9 mouse cellular contexts compared by ENCODE assay signal in the genomic region with DNA sequence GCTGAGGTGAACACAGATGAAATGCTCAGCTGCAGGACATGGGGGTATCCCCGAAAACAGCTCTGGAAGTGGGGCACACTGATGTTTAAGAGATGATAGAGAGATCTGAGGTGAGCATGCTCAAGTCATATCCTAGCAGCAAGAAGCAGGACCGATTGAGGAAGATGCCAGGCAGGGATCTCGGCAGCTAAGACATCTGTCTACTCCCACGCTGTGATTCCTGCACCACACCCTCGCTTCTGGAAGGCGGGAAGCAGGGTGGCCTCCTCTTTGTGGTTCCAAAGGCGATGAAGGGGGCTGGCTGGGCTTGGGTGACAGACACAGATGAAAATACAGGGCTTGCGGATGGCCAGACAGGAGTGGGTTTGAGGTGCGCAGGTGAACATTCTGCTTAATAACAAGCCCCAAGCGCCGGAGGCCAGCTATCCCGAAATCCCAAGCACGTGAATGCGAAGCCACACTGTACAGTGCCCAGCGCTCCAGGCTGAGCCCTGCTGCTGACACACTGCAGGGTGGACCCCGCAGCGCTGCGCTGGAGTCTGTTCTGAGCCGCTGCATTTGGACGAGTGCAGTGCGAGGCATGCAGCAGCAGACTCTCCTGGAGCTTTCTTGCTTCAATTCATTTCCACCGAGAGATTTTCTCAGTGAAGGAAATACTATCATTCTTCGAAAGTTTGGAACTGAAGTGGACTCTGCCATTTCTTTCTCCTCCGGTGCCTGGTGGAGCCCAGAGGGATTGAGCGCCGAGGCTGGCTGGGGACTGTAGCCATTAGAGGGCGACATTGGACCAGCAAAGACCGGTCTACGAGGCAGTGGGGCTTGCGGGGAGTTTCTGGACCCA.
DNase-seq lines count a peak whose midpoint lies in the region; ATAC-seq and TF ChIP-seq lines count a peak whose summit lies in the region.
"Had no signal": no experiment of that assay in that cellular context is flagged by ENCODE, and none has a peak within 500 bp of the region (broad histone marks: within the 10 kb centered on the region; RNA-seq: fewer than 3 reads in every experiment).

No protein-coding gene starts in this region.

- WGBS in forebrain, embryonic 10.5 days = 18% methylated on average over 30 of the region's 30 CpGs
- 19% methylated on average over 30 of the region's 30 CpGs for WGBS in heart, embryonic 11.5 days (ENCODE audit: insufficient replicate concordance)
- WGBS in kidney, embryonic 15.5 days = 19% methylated on average over 30 of the region's 30 CpGs
- WGBS in limb, embryonic 14.5 days = 16% methylated on average over 30 of the region's 30 CpGs
- 22% methylated on average over 30 of the region's 30 CpGs for WGBS in neural tube, embryonic 12.5 days

- peak overlapping the region; percentile 37 for H3K4me3 ChIP-seq in forebrain, embryonic 10.5 days
- H3K4me3 ChIP-seq in heart, embryonic 11.5 days (ENCODE audit: low read depth, low read length) = no peak overlapping the region
- H3K4me3 ChIP-seq in kidney, embryonic 15.5 days (replicated peaks) = peak overlapping the region; percentile 18
- peak overlapping the region; percentile 14 for H3K4me3 ChIP-seq in limb, embryonic 14.5 days (replicated peaks; ENCODE audit: low read length)
- no peak overlapping the region for H3K4me3 ChIP-seq in neural tube, embryonic 12.5 days

- peak; percentile 95 for TF ChIP-seq CTCF in brain, embryonic 14.5 days (IDR thresholded peaks at IDR 0.05; ENCODE audit: borderline replicate concordance, extremely low read depth, insufficient read depth, insufficient read length)

- peaks cover 19% of the 10 kb centered on the region for H3K27me3 ChIP-seq in forebrain, embryonic 10.5 days (ENCODE audit: poor library complexity, severe bottlenecking)
- peaks cover 6% of the 10 kb centered on the region; the same call in 1 of the 2 replicates for H3K27me3 ChIP-seq in heart, embryonic 11.5 days (ENCODE audit: control insufficient read depth, insufficient read depth, low read length)
- peaks cover 10% of the 10 kb centered on the region; the same call in 1 of the 2 replicates for H3K27me3 ChIP-seq in kidney, embryonic 15.5 days
- H3K27me3 ChIP-seq in limb, embryonic 14.5 days (ENCODE audit: control insufficient read depth, insufficient read depth, low read length) = no peaks in the 10 kb centered on the region
- peaks cover 9% of the 10 kb centered on the region for H3K27me3 ChIP-seq in neural tube, embryonic 12.5 days (replicated peaks)

- peaks cover 44% of the 10 kb centered on the region for H3K4me1 ChIP-seq in forebrain, embryonic 10.5 days
- H3K4me1 ChIP-seq in heart, embryonic 11.5 days (ENCODE audit: control insufficient read depth, insufficient read depth, low read length) = peaks cover 4% of the 10 kb centered on the region; the same call in 1 of the 2 replicates
- H3K4me1 ChIP-seq in kidney, embryonic 15.5 days = peaks cover 18% of the 10 kb centered on the region
- H3K4me1 ChIP-seq in limb, embryonic 14.5 days (ENCODE audit: control insufficient read depth, insufficient read depth, low read length) = peaks cover 5% of the 10 kb centered on the region; the same call in 1 of the 2 replicates
- H3K4me1 ChIP-seq in neural tube, embryonic 12.5 days = peaks cover 11% of the 10 kb centered on the region; the same call in 1 of the 2 replicates

- peak overlapping the region; percentile 0; the same call in 1 of the 2 replicates for H3K9ac ChIP-seq in heart, embryonic 11.5 days (ENCODE audit: low read depth, low read length)
- H3K9ac ChIP-seq in kidney, embryonic 15.5 days = no peak overlapping the region
- H3K9ac ChIP-seq in limb, embryonic 14.5 days (ENCODE audit: low read depth, low read length, severe bottlenecking) = peak overlapping the region; percentile 29; the same call in 1 of the 2 replicates
- H3K9ac ChIP-seq in neural tube, embryonic 12.5 days = no peak overlapping the region

- no peaks in the 10 kb centered on the region for H3K36me3 ChIP-seq in forebrain, embryonic 10.5 days (replicated peaks)
- no peaks in the 10 kb centered on the region for H3K36me3 ChIP-seq in heart, embryonic 11.5 days (ENCODE audit: control insufficient read depth, insufficient read depth, low read length)
- no peaks in the 10 kb centered on the region for H3K36me3 ChIP-seq in kidney, embryonic 15.5 days
- H3K36me3 ChIP-seq in limb, embryonic 14.5 days (ENCODE audit: control insufficient read depth, insufficient read depth, low read length) = no peaks in the 10 kb centered on the region
- no peaks in the 10 kb centered on the region for H3K36me3 ChIP-seq in neural tube, embryonic 12.5 days
- H3K36me3 ChIP-seq: G1E had no signal

- DNase-seq in 3T3-L1 (ENCODE audit: low read depth, low spot score) = peak; percentile 22
- DNase-seq in brain, embryonic 14.5 days (ENCODE audit: low read depth) = peak; percentile 92
- DNase-seq in forebrain, embryonic 10.5 days (ENCODE audit: extremely low spot score, low spot score) = peak; percentile 83
- peak; percentile 80 for DNase-seq in limb, embryonic 14.5 days (ENCODE audit: low spot score)
- DNase-seq in urinary bladder, adult 2 months (ENCODE audit: low spot score) = peak; percentile 48

- peak overlapping the region; percentile 55 for H3K4me2 ChIP-seq in heart, embryonic 11.5 days
- H3K4me2 ChIP-seq in kidney, embryonic 15.5 days = peak overlapping the region; percentile 57
- peak overlapping the region; percentile 47 for H3K4me2 ChIP-seq in limb, embryonic 14.5 days (replicated peaks; ENCODE audit: low read depth, low read length, severe bottlenecking)
- H3K4me2 ChIP-seq in neural tube, embryonic 12.5 days (replicated peaks) = peak overlapping the region; percentile 49

- ATAC-seq in heart, embryonic 11.5 days (replicated peaks; ENCODE audit: insufficient number of reproducible peaks, low FRiP score, low TSS enrichment) = no peak
- peak; percentile 82 for ATAC-seq in kidney, embryonic 15.5 days (replicated peaks; ENCODE audit: low FRiP score)
- peak; percentile 83 for ATAC-seq in limb, embryonic 14.5 days (ENCODE audit: low FRiP score, low read depth)
- peak; percentile 65; the same call in 1 of the 2 replicates for ATAC-seq in neural tube, embryonic 12.5 days (ENCODE audit: low FRiP score, low read depth)

- no peak for TF ChIP-seq POLR2A in brain, embryonic 14.5 days (IDR thresholded peaks at IDR 0.05; ENCODE audit: borderline replicate concordance, extremely low read depth, insufficient read depth, insufficient read length, poor library complexity, severe bottlenecking)
- no peak for TF ChIP-seq POLR2A in limb, embryonic 14.5 days (IDR thresholded peaks at IDR 0.05; ENCODE audit: borderline replicate concordance, extremely low read depth, insufficient read depth, insufficient read length)

- H3K27ac ChIP-seq in forebrain, embryonic 10.5 days = peak overlapping the region; percentile 81
- no peak overlapping the region for H3K27ac ChIP-seq in heart, embryonic 11.5 days (ENCODE audit: low read depth, low read length)
- no peak overlapping the region for H3K27ac ChIP-seq in kidney, embryonic 15.5 days
- H3K27ac ChIP-seq in limb, embryonic 14.5 days (replicated peaks; ENCODE audit: low read depth, low read length) = no peak overlapping the region
- no peak overlapping the region for H3K27ac ChIP-seq in neural tube, embryonic 12.5 days

- H3K9me3 ChIP-seq in forebrain, embryonic 10.5 days = no peaks in the 10 kb centered on the region
- no peaks in the 10 kb centered on the region for H3K9me3 ChIP-seq in heart, embryonic 11.5 days (replicated peaks; ENCODE audit: control insufficient read depth, low read length)
- no peaks in the 10 kb centered on the region for H3K9me3 ChIP-seq in kidney, embryonic 15.5 days (replicated peaks)
- no peaks in the 10 kb centered on the region for H3K9me3 ChIP-seq in limb, embryonic 14.5 days (ENCODE audit: control insufficient read depth, low read length)
- H3K9me3 ChIP-seq in neural tube, embryonic 12.5 days = no peaks in the 10 kb centered on the region
- H3K9me3 ChIP-seq: G1E had no signal

Comparison
In these comparisons a context has a peak if more than half of its experiments do, and no peak if none do; other contexts are left out.
1. DNase-seq: peak in every context shown above with its lines; median percentile 92 in brain, embryonic 14.5 days; 83 in forebrain, embryonic 10.5 days; 80 in limb, embryonic 14.5 days; 48 in urinary bladder, adult 2 months; 22 in 3T3-L1.
2. H3K4me3 ChIP-seq: peak in forebrain, embryonic 10.5 days (single experiment), kidney, embryonic 15.5 days (single experiment) and limb, embryonic 14.5 days (single experiment); none in heart, embryonic 11.5 days (single experiment) and neural tube, embryonic 12.5 days (single experiment).
3. H3K9ac ChIP-seq: peak in heart, embryonic 11.5 days (single experiment) and limb, embryonic 14.5 days (single experiment); none in kidney, embryonic 15.5 days (single experiment) and neural tube, embryonic 12.5 days (single experiment).
4. Peak in every context shown above with its lines, with median percentiles within 50 percentile points of each other: H3K4me2 ChIP-seq.